Mouse (Mus musculus): ENCODE data around the gene Lingo1.

DNA sequence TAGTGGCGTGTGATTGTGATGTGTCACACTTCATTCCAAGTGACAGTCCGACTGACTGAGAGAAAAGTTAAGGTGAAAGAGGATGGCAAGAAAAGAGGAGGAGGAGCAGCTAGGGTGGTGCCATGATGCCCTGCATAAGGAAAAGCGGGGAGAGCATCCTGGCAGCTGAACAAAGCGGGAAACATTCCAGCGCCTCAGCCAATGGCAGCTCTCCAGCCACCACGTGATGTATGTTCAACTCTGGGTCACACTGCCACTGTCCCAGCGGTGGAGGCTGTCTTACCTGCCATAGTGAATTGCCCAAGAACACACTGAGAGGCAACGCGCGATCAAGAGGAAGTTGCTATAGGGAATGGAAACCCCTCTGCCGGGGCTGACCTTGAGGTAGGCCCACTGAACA, 172.9 kb downstream of the Lingo1 start:
- TF ChIP-seq CTCF (IDR thresholded peaks at IDR 0.05; ENCODE audit: low read depth, low read length) (no peak), POLR2A (IDR thresholded peaks at IDR 0.05; ENCODE audit: insufficient read depth, low read length) (no peak), EP300 (IDR thresholded peaks at IDR 0.05; ENCODE audit: insufficient read depth, low read depth, low read length) (no peak)
